In the genomic region with DNA sequence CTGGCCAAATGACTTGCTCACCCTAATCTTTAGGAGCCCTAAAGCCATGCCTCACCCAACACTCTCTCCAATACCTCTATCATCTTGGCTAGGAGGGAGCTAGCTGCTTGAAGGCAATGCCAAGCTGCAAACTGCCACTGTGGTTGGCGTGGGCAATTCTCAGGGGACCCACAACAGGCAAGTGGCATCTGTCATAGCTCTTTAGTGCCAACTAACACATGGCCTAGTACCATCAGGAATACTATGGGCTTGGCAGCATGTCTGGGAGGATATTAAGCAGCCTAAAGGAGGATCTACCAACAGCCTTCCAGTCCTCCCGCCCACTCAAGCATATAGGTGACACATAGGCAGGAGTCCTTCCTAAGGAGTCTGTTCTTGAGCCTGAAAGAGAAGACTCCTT, we compare ENCODE assay signal across 16 mouse cellular contexts. TPM values are rescaled to one million over a fixed set of nuclear protein-coding genes. Genes with fewer than 3 reads are reported as not detected.
DNase-seq lines count a peak whose midpoint lies in the region; ATAC-seq and TF ChIP-seq lines count a peak whose summit lies in the region.
"Had no signal": no experiment of that assay in that cellular context is flagged by ENCODE, and none has a peak within 500 bp of the region (broad histone marks: within the 10 kb centered on the region; RNA-seq: fewer than 3 reads in every experiment).

No protein-coding gene starts in this region.

- no peak overlapping the region for H3K9ac ChIP-seq in hindbrain, postnatal 0 days (replicated peaks; ENCODE audit: low read length)
- H3K9ac ChIP-seq: liver, embryonic 13.5 days had no signal

- H3K9me3 ChIP-seq in hindbrain, postnatal 0 days (ENCODE audit: low read length): no peaks in the 10 kb centered on the region
- H3K9me3 ChIP-seq: liver, embryonic 13.5 days had no signal

- peaks cover 9% of the 10 kb centered on the region; the same call in 1 of the 2 replicates for H3K4me1 ChIP-seq in hindbrain, postnatal 0 days (ENCODE audit: insufficient read depth, low read length)
- H3K4me1 ChIP-seq: liver, embryonic 13.5 days had no signal

- TF ChIP-seq CTCF in hindbrain, postnatal 0 days (IDR thresholded peaks at IDR 0.05; ENCODE audit: low read depth): no peak

- H3K27me3 ChIP-seq in hindbrain, postnatal 0 days (ENCODE audit: insufficient read depth, low read length): no peaks in the 10 kb centered on the region
- H3K27me3 ChIP-seq: liver, embryonic 13.5 days had no signal

- ATAC-seq in hindbrain, postnatal 0 days: peak; percentile 46

- no peaks in the 10 kb centered on the region for H3K36me3 ChIP-seq in hindbrain, postnatal 0 days (ENCODE audit: insufficient read depth, low read length)
- H3K36me3 ChIP-seq: liver, embryonic 13.5 days had no signal

- WGBS in hindbrain, postnatal 0 days: 61% methylated on average over 2 of the region's 2 CpGs

- H3K27ac ChIP-seq in hindbrain, postnatal 0 days: no peak overlapping the region
- H3K27ac ChIP-seq: liver, embryonic 13.5 days had no signal

- no peak overlapping the region for H3K4me3 ChIP-seq in hindbrain, postnatal 0 days (ENCODE audit: low read length)
- H3K4me3 ChIP-seq: liver, embryonic 13.5 days had no signal

- intact Hi-C loops in left cerebral cortex, postnatal 4 days (cut with DNase I): no loop called here
- intact Hi-C loops in left cerebral cortex, postnatal 10 days (cut with DNase I): no loop called here

- H3K4me2 ChIP-seq in hindbrain, postnatal 0 days (ENCODE audit: low read depth, low read length): no peak overlapping the region
- H3K4me2 ChIP-seq: liver, embryonic 13.5 days had no signal

- DNase-seq in cerebellum, postnatal 14 days: peak; percentile 66 to 72
- DNase-seq in cerebellum, adult 11 months: no peak
- peak; percentile 89 for DNase-seq in left cerebral cortex, postnatal 4 days
- DNase-seq in left cerebral cortex, postnatal 10 days (ENCODE audit: extremely low spot score in 1 of 2, low spot score in 2 of 2): no peak
- DNase-seq in hindbrain, postnatal 0 days (ENCODE audit: low spot score): peak; percentile 72
- peak; percentile 24 to 26 for DNase-seq in layer of hippocampus, postnatal 25 days (ENCODE audit: extremely low spot score in 1 of 2, low spot score in 1 of 2)
- no peak for DNase-seq in embryo, embryonic 9.5 days (ENCODE audit: extremely low spot score)
- no peak for DNase-seq in urinary bladder, postnatal 14 days (ENCODE audit: low spot score)
- DNase-seq: cerebellum, adult 9-10 months; embryo, embryonic 11 days; liver, embryonic 13.5 days; spleen, adult 18-20 months; thymus, postnatal 25 days had no signal

RNA-seq across cellular contexts. Expression of a gene that starts 33.3 kb away (rescaled TPM):
- 1 to 10 TPM; 2.9 to 3.3 TPM for total RNA-seq in left cerebral cortex, postnatal 4 days (2021)
- total RNA-seq in left cerebral cortex, postnatal 10 days (2021): 1 to 10 TPM; 2.8 to 3.8 TPM
- 12.0 and 13.9 TPM in 2 replicates for total RNA-seq in hindbrain, postnatal 0 days (2014; rRNA removed)
- 2.0 and 3.0 TPM in 2 replicates for polyA plus RNA-seq in hindbrain, postnatal 0 days (2015; fragmentation: Nextera tagmentation; extraction: Ambion mirVana)
- 1 to 10 TPM; 3.4 to 4.1 TPM for total RNA-seq in layer of hippocampus, postnatal 25 days (2021)
- total RNA-seq: granulocyte monocyte progenitor cell, adult 5-6 weeks; hematopoietic stem cell, adult 5-6 weeks; megakaryocyte progenitor cell, adult 5-6 weeks had no signal

Comparison
In these comparisons a context has a peak if more than half of its experiments do, and no peak if none do; other contexts are left out.
1. DNase-seq: peak in cerebellum, postnatal 14 days (2 of 2), left cerebral cortex, postnatal 4 days (single experiment), hindbrain, postnatal 0 days (single experiment) and layer of hippocampus, postnatal 25 days (2 of 2); none in cerebellum, adult 11 months (single experiment), left cerebral cortex, postnatal 10 days (0 of 2), embryo, embryonic 9.5 days (single experiment) and urinary bladder, postnatal 14 days (single experiment).